Mouse (Mus musculus): Measurements from ENCODE around the gene Sdr39u1. TPM values are rescaled to one million over a fixed set of nuclear protein-coding genes. Genes with fewer than 3 reads are reported as not detected.

Sdr39u1 gene
- polyA plus RNA-seq, 1 experiment from 2014 or later: 38.1 TPM

DNA sequence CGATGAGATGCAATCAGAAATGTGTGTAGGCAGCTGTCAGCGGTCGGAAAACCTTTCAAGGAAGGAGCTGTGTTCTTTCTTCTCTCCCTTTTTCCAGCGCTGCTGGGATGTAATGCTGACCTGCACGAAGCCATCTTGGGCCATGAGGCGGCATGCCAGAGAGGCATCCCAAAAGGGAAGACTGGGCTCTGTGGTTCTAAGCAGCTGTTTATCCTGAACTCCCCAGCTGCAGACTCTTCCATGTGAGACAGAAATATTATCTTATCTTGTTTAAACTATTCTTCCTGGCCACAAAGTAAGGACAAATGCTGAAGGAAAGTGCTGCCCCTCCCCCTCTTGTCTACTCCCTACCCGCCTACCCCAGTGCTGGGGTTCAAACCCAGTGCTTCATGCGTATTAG is 19.1 kb downstream of the Sdr39u1 start:
- 87% methylated on average over 8 of the region's 8 CpGs for WGBS
- H3K4me3 ChIP-seq: no peak overlapping the region
- no peak overlapping the region for H3K27ac ChIP-seq
- H3K4me1 ChIP-seq (replicated peaks): peaks cover 48% of the 10 kb centered on the region
- H3K9me3 ChIP-seq: no peaks in the 10 kb centered on the region
- no peak for DNase-seq (ENCODE audit: low spot score)
- H3K27me3 ChIP-seq (ENCODE audit: insufficient read depth, poor library complexity, severe bottlenecking): peaks cover 3% of the 10 kb centered on the region; the same call in 1 of the 2 replicates
- H3K36me3 ChIP-seq: no peaks in the 10 kb centered on the region

- peaks cover 36% of the 10 kb centered on the region for H3K4me1 ChIP-seq (replicated peaks)
- no peaks in the 10 kb centered on the region for H3K9me3 ChIP-seq
- H3K27ac ChIP-seq: no peak overlapping the region
- no peak overlapping the region for H3K4me3 ChIP-seq
- 49% methylated on average over 1 of the region's 1 CpGs for whole genome bisulfite sequencing
- H3K27me3 ChIP-seq (ENCODE audit: insufficient read depth, poor library complexity, severe bottlenecking): peaks cover 3% of the 10 kb centered on the region; the same call in 1 of the 2 replicates
- H3K36me3 ChIP-seq: no peaks in the 10 kb centered on the region
- DNase-seq (ENCODE audit: low spot score): peak; percentile 52
These were observed 20.5 kb downstream of the Sdr39u1 start for GRCm38 (mm10) chr14:55879623-55880022.

DNA sequence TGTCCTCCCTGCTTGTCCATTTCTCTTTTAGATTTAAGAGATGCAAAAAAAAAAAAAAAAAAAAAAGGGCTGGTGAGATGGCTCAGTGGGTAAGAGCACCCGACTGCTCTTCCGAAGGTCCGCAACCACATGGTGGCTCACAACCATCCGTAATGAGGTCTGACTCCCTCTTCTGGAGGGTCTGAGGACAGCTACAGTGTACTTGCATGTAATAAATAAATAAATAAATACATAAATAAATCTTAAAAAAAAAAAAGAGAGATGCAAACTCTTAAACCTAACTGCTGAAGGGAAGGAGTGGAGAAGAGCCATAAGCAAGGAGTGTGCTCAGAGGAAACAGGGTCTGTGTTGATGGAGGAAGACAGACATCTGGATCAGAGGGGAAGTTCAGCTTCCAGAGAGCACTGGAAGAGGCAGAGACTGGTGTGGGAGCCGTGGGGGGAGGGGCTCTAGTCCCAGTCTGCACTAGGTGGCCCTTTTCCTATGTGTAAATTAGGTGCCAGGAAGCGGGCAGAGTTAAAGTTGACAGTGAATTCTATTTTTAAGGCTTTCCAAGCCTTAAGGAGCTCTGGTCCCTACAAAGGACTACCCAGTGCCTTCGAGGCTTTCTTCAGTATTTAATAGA is 21.7 kb downstream of the Sdr39u1 start:
- H3K4me1 ChIP-seq (replicated peaks): peaks cover 35% of the 10 kb centered on the region

DNA sequence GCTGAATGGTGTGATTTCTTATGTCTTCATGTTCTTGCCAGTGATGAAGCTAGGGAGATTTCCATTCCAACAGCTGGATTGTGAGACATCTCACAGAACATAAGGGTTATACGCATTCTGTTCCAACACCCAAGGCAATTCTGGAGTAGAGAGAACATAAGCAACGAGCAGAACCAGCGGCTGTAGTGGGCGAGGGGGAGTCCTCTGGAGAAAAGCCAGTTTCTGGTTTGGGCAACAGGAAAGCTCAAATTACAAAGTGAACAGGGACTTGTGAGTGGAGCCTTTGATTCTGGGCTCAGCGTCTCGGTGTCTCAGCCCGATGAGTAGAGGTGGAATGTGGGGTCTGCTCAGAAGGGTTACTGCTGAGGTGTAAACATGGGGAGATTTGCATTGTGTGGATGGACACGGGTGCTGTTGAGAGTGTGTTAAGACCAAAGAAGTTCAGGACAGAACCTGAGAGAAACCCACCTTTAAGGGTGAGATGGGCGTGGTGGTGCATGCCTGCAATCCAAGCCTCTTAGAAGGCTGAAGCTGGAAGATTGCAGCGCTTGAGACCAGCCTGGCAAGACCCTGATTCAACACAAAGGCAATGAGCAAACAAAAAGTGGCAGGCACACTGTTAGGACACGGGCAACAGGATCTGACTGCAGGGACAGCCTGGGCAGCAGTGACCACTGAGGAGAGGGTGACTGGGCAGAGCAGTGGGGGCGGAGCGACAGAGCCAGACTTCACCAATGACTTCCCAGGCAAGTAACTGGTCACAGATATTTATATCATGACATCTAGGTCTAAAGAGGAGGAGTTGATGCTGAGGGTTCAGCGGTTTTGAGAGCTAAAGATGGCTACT is 22.4 kb downstream of the Sdr39u1 start:
- H3K27me3 ChIP-seq (ENCODE audit: insufficient read depth, poor library complexity, severe bottlenecking): 0 out of 2 replicates have a peak, but pooled peaks cover 3% of the 10 kb centered on the region
- no peak for DNase-seq (ENCODE audit: low spot score)

More for the DNA sequence above, 21.7 kb downstream of the Sdr39u1 start:
- Histone ChIP-seq H3K4me3 (no peak overlapping the region), H3K27me3 (ENCODE audit: insufficient read depth, poor library complexity, severe bottlenecking) (peaks cover 3% of the 10 kb centered on the region; the same call in 1 of the 2 replicates), H3K9me3 (no peaks in the 10 kb centered on the region), H3K27ac (no peak overlapping the region), H3K36me3 (no peaks in the 10 kb centered on the region)
- DNase-seq (ENCODE audit: low spot score): no peak
- whole genome bisulfite sequencing: 29% methylated on average over 7 of the region's 7 CpGs

GRCm38 (mm10) chr14:55873714-55874683 is 26.1 kb downstream of the Sdr39u1 start:
- Histone ChIP-seq H3K4me3 (peak overlapping the region; percentile 41), H3K9me3 (no peaks in the 10 kb centered on the region), H3K27me3 (ENCODE audit: insufficient read depth, poor library complexity, severe bottlenecking) (no peaks in the 10 kb centered on the region), H3K36me3 (peaks cover 44% of the 10 kb centered on the region), H3K4me1 (replicated peaks) (peaks cover 24% of the 10 kb centered on the region), H3K27ac (peak overlapping the region; percentile 74)
- WGBS: 15% methylated on average over 30 of the region's 30 CpGs
- peak; percentile 88 for DNase-seq (ENCODE audit: low spot score)

More for the DNA sequence above, 22.4 kb downstream of the Sdr39u1 start:
- Histone ChIP-seq H3K27ac (peak overlapping the region; percentile 54; the same call in 1 of the 2 replicates), H3K4me3 (0 out of 2 replicates have a peak overlapping the region, but pooled peaks have one; percentile 16), H3K9me3 (no peaks in the 10 kb centered on the region), H3K4me1 (replicated peaks) (peaks cover 31% of the 10 kb centered on the region), H3K36me3 (peaks cover 7% of the 10 kb centered on the region)
- 34% methylated on average over 14 of the region's 14 CpGs for WGBS

GRCm38 (mm10) chr14:55873242-55873713 is 26.8 kb downstream of the Sdr39u1 start:
- Histone ChIP-seq H3K9me3 (no peaks in the 10 kb centered on the region), H3K4me3 (no peak overlapping the region), H3K36me3 (peaks cover 51% of the 10 kb centered on the region), H3K27me3 (ENCODE audit: insufficient read depth, poor library complexity, severe bottlenecking) (no peaks in the 10 kb centered on the region), H3K4me1 (replicated peaks) (peaks cover 23% of the 10 kb centered on the region), H3K27ac (peak overlapping the region; percentile 74)
- 85% methylated on average over 8 of the region's 8 CpGs for WGBS
- no peak for DNase-seq (ENCODE audit: low spot score)

DNA sequence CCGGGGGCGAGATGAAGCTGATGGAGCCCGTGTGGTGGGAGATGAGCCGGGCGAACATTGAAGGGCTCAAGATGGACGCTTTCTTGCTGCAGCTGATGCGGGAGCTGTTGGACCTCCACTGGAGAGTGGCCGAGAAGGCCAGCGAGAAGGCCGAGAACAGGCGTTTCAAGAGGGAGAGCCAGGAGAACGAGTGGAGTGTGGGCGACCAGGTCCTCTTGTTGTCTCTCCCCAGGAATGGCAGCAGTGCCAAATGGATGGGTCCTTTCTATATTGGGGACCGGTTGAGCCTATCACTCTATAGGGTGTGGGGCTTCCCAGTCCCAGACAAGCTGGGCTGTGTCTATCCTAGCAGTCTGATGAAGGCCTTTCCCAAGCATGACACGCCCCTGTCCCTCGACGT is 27.5 kb downstream of the Sdr39u1 start:
- WGBS: 90% methylated on average over 17 of the region's 17 CpGs
- peaks cover 22% of the 10 kb centered on the region for H3K4me1 ChIP-seq (replicated peaks)
- H3K9me3 ChIP-seq: no peaks in the 10 kb centered on the region
- peaks cover 58% of the 10 kb centered on the region for H3K36me3 ChIP-seq
- no peaks in the 10 kb centered on the region for H3K27me3 ChIP-seq (ENCODE audit: insufficient read depth, poor library complexity, severe bottlenecking)
- DNase-seq (ENCODE audit: low spot score): no peak
- H3K27ac ChIP-seq: 0 out of 2 replicates have a peak overlapping the region, but pooled peaks have one; percentile 16
- no peak overlapping the region for H3K4me3 ChIP-seq

DNA sequence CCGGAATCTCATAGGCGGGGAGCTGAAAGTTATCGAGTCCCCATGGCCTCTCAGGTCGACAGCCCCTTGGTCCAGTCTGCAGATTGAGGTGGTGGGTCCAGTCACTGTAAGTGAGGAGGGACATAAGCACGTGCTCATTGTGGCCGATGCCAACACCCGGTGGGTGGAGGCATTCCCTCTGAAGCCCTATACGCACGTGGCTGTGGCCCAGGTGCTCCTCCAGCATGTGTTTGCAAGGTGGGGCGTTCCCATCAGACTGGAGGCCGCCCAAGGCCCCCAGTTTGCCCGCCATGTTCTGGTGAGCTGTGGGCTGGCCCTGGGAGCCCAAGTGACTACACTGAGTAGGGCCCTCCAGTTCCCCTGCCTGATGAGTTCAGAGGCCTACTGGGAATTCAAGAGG is 28.1 kb downstream of the Sdr39u1 start:
- no peak for DNase-seq (ENCODE audit: low spot score)
- WGBS: 94% methylated on average over 12 of the region's 12 CpGs
- H3K4me1 ChIP-seq (replicated peaks): peaks cover 20% of the 10 kb centered on the region
- H3K9me3 ChIP-seq: no peaks in the 10 kb centered on the region
- no peaks in the 10 kb centered on the region for H3K27me3 ChIP-seq (ENCODE audit: insufficient read depth, poor library complexity, severe bottlenecking)
- peaks cover 58% of the 10 kb centered on the region for H3K36me3 ChIP-seq
- H3K27ac ChIP-seq: no peak overlapping the region
- H3K4me3 ChIP-seq: no peak overlapping the region

DNA sequence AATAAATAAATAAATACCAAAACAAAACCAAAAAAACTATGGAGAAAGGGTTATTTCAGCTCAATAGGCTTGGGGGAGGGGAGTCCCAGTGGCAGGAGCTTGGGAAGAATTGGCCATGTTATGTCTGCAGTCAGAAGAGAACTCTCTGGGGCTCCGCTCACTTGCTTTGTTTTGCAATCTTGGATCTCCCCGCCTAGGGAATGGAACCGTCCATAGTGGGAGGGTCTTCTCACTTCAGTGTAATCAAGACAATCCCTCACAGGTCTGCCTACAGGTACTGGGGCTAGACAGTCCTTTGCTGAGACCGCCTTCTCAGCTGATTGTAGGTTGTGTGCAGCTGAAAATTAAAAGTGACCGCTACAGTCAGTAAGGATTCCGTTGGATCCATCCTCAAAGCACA is 30.6 kb downstream of the Sdr39u1 start:
- whole genome bisulfite sequencing: 95% methylated on average over 6 of the region's 6 CpGs
- H3K36me3 ChIP-seq: peaks cover 83% of the 10 kb centered on the region
- DNase-seq (ENCODE audit: low spot score): no peak
- no peak overlapping the region for H3K27ac ChIP-seq
- no peaks in the 10 kb centered on the region for H3K9me3 ChIP-seq
- no peaks in the 10 kb centered on the region for H3K27me3 ChIP-seq (ENCODE audit: insufficient read depth, poor library complexity, severe bottlenecking)
- H3K4me3 ChIP-seq: no peak overlapping the region
- H3K4me1 ChIP-seq (replicated peaks): peaks cover 20% of the 10 kb centered on the region

GRCm38 (mm10) chr14:55868230-55869026 is 31.7 kb downstream of the Sdr39u1 start:
- H3K27me3 ChIP-seq (ENCODE audit: insufficient read depth, poor library complexity, severe bottlenecking): no peaks in the 10 kb centered on the region
- peaks cover 13% of the 10 kb centered on the region for H3K4me1 ChIP-seq (replicated peaks)
- H3K9me3 ChIP-seq: no peaks in the 10 kb centered on the region
- no peak overlapping the region for H3K27ac ChIP-seq
- no peak overlapping the region for H3K4me3 ChIP-seq
- peaks cover 94% of the 10 kb centered on the region for H3K36me3 ChIP-seq
- 87% methylated on average over 14 of the region's 14 CpGs for WGBS
- DNase-seq (ENCODE audit: low spot score): no peak

DNA sequence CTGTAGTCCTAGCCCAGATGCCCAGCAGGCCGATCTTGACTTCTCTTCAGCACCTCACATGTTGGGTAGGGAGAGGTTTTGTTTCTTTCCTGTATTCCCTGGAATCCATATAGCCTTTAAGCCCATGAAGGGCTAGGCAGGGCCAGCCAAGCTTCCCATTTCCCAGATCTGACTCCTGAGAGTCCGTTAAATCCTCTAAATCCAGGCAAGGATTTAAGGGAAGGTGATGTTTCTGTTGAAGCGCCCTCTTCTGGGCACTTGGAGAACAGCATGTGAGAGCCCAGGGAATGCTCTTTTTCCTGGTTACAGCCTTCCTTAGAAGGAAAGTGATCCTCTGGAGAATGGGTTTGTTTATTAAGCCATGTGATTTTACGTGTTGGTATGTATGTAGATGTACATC is 33.1 kb downstream of the Sdr39u1 start:
- Histone ChIP-seq H3K4me3 (no peak overlapping the region), H3K27ac (no peak overlapping the region), H3K27me3 (ENCODE audit: insufficient read depth, poor library complexity, severe bottlenecking) (no peaks in the 10 kb centered on the region), H3K4me1 (replicated peaks) (peaks cover 18% of the 10 kb centered on the region), H3K9me3 (no peaks in the 10 kb centered on the region), H3K36me3 (peaks cover 93% of the 10 kb centered on the region)
- peak; percentile 71 for DNase-seq (ENCODE audit: low spot score)
- WGBS: 42% methylated on average over 4 of the region's 4 CpGs

Measured in hindbrain, embryonic 10.5 days (tissue).